Mouse (Mus musculus) erythroblast, adult 5-6 weeks (primary cell): ENCODE results near the gene Msmb. TPM values are rescaled to one million over a fixed set of nuclear protein-coding genes. Genes with fewer than 3 reads are reported as not detected.

Experiments used
- ATAC-seq: replicated peaks from 2 replicates; pipeline ENCODE4 v1.8.0; 2016; ENCODE audit warnings: moderate number of reproducible peaks, mild to moderate bottlenecking, moderate TSS enrichment, inconsistent platforms; ENCODE audit not compliant: poor library complexity, low FRiP score, severe bottlenecking
- total RNA-seq, 2 experiments: library from RNA; stranded (forward) in 1 of 2; stranded (reverse) in 1 of 2; fragments of 150-400 nt in 1 of 2; fragments of 200-764, 138-1000 nt in 1 of 2; gene quantifications; 2 replicates each; pipeline versions ENCODE4 v1.2.3 to v1.2.4; 2015 to 2017; ENCODE audit warnings: low replicate concordance in 2 of 2

Msmb gene
- total RNA-seq, 2 experiments from 2014 or later = not detected

GRCm38 (mm10) chr14:32145401-32145800, 3.6 kb downstream of the Msmb start:
- peak; percentile 57 for ATAC-seq

DNA sequence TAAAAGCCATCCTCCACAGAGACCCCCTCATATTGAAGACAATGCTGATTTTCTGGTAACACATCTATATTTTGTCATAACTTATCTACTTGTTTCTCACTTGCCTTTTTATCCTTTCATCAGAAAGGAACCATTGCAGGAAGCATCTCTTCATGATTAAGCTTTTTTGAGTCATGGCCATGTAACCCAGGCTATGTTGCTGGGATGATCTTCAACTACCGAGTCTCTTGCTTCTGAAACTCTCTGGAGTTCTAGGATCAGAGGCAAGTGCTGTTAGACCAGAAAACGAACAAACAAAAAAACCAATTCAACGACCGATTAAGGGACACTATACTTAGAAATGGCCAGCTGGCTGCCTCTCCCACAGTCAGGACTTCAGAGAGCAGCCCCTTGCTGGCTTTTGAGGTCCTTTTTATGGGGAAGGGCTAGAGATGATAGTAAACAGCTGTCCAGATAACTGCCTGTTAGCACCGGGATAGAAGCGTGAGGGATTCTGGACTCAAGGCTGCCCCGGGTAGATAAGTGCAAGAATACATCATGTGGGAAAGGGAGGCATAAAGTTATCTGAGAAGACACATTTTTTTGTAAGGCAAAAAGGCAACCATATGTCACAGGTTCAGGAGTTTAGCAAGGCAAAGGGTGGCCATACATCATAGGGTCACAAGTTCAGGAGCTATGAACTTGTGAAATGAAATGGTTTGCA, 4.1 kb downstream of the Msmb start:
- ATAC-seq = peak; percentile 92

- peak; percentile 62 for ATAC-seq
Measured at GRCm38 (mm10) chr14:32146578-32146977, 4.8 kb downstream of the Msmb start.

DNA sequence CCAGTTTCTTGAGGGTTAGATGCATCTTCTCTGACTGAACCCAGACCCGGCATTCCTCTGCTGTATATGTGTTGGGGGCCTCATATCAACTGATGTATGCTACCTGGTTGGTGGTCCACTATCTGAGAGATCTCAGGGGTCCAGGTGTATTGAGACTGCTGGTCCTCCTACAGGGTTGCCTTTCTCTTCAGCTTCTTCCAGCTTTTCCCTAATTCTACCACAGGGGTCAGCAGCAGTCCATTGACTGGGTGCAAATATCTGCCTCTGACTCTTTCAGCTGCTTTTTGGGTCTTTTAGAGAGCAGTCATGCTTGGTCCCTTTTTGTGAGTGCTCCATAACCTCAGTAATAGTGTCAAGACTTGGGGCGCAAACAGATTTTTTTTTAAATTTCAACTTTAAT, 9.0 kb downstream of the Msmb start:
- ATAC-seq = no peak

DNA sequence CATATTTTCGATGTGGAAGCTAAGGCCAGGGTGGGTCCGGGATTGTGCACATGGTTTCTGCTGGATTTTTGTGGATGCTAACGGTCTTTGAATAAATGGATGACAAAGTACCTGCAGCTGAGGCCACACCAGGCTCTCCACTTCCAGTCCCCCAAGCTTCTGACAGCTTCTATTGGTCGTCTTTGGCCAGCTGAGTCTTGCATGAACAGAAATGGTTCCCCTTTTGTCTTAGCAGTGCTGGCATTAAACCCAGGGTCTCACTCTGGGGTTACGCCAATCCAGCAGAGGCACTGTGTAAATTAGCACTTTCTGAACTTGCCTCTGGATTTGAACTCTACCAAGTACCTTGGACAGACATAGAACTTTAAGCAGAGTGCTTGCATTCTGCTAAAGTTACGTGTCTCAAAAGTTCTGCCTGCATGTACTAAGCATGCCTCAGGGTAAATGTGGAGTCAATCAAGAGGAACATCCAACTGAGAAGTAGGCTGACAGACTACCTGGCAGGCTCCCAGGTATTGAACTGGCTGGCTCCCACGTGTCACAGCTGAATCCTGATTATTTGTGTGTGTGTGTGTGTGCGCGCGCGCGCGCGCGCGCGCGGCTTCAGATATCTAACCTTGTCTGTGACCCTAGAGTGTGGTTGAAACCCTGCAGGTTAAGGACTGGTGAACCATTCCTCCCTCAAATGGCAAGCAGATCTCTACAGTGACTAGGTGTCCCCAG, 10.6 kb downstream of the Msmb start:
- ATAC-seq = no peak

DNA sequence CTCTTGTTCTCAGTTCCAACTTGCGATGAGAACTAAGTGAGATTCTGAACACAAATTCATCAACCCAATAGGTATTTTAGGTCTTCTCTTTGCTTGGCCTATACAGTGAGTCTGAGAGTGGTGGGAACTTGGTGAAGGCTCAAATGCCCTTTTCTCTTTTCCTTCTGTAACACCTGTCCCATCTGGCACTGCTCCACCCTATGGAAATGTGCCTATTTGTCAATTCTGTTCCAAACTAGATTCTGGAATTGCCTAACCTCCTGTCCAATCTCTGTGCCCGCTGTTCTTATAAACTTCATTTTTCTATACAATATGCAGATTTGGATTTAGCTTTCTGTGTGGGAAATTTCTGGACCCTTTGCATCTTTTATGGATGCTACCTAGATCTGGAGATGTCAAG, 11.3 kb downstream of the Msmb start:
- ATAC-seq = no peak

DNA sequence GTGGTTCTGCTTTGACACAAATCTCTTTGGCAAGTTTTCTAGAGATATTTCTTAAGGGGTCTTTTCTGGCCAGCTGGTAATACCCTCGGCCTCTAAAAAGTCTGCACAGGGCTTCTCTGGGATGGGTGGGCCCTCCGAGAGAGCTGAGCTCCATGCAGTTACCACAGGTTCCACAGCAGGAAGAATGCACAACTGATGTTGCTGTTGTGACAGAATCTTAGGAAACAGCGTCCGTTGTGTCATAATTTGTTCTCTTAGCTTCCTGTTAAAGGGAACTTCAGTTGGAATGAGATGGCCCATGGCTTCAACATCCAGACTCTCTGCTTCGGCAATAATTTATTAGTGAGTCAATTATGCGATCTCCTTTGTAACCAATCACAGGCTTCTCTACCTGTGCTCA, 12.9 kb downstream of the Msmb start:
- no peak for ATAC-seq

GRCm38 (mm10) chr14:32159150-32159670, 17.4 kb downstream of the Msmb start:
- ATAC-seq = no peak

DNA sequence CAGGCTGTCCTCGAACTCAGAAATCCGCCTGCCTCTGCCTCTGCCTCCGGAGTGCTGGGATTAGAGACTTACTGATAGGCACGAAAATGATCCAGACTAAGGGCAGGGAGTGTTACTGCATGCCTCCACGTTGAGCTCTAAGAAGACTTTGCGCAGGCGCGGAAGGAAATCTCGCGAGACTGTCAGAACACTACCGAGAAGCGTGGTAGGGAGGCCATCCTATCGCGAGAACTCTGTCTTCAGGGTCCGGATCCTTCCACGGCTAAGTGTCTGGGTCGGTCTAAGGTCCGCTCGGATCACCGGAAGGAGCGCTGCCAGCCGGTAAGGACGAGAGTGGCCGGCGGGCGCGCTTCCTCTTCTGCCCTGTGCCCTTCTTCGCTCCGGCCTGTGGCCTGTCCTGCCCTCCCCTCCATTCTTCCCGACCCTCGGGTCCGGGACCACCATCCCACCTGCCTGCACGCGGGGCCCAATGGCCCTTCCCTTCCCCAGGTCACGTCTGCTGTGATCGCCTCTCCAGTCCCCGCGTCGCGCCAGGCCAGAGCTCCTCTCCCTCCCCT, 17.9 kb downstream of the Msmb start, which contains the start of gene Ncoa4:
Gene Ncoa4 (plus strand): TSS at position 176 of the 557 bp plus-strand sequence.
- peak; percentile 91 for ATAC-seq

- ATAC-seq = peak; percentile 8
Measured at GRCm38 (mm10) chr14:32160563-32160962, 18.7 kb downstream of the Msmb start.

- 0 out of 2 replicates have a peak, but pooled peaks have one; percentile 11 for ATAC-seq
Measured at GRCm38 (mm10) chr14:32161090-32161885, 19.5 kb downstream of the Msmb start.

- ATAC-seq = no peak
Measured at GRCm38 (mm10) chr14:32162231-32162630, 20.4 kb downstream of the Msmb start.

- no peak for ATAC-seq
Measured at GRCm38 (mm10) chr14:32163203-32163888, 21.5 kb downstream of the Msmb start.

- ATAC-seq = no peak
Measured at GRCm38 (mm10) chr14:32164173-32165051, 22.6 kb downstream of the Msmb start.

- ATAC-seq = peak; percentile 74
Measured at GRCm38 (mm10) chr14:32165278-32166061, 23.6 kb downstream of the Msmb start.

- no peak for ATAC-seq
Measured at GRCm38 (mm10) chr14:32166062-32166441, 24.2 kb downstream of the Msmb start.

- no peak for ATAC-seq
Measured at GRCm38 (mm10) chr14:32166840-32167239, 25.0 kb downstream of the Msmb start.

- ATAC-seq = no peak
Measured at GRCm38 (mm10) chr14:32167326-32167725, 25.5 kb downstream of the Msmb start.
